Mouse (Mus musculus) G1E (cell line): ENCODE results near the gene Igfbpl1.

Experiments
- CTCF ChIP-seq: IDR thresholded peaks from 2 replicates; pipeline ENCODE4 v1.5.1; 2012; ENCODE audit warnings: low read depth, low read length, inconsistent platforms, mixed read lengths
- GATA2 ChIP-seq: IDR thresholded peaks from 2 replicates; pipeline ENCODE4 v1.6.1; 2012; ENCODE audit warnings: low read depth, low read length, inconsistent platforms, borderline replicate concordance
- POLR2AphosphoS5 ChIP-seq: IDR thresholded peaks from 2 replicates; pipeline ENCODE4 v1.6.1; 2012; ENCODE audit warnings: low read depth, low read length, inconsistent platforms; ENCODE audit not compliant: insufficient replicate concordance

DNA sequence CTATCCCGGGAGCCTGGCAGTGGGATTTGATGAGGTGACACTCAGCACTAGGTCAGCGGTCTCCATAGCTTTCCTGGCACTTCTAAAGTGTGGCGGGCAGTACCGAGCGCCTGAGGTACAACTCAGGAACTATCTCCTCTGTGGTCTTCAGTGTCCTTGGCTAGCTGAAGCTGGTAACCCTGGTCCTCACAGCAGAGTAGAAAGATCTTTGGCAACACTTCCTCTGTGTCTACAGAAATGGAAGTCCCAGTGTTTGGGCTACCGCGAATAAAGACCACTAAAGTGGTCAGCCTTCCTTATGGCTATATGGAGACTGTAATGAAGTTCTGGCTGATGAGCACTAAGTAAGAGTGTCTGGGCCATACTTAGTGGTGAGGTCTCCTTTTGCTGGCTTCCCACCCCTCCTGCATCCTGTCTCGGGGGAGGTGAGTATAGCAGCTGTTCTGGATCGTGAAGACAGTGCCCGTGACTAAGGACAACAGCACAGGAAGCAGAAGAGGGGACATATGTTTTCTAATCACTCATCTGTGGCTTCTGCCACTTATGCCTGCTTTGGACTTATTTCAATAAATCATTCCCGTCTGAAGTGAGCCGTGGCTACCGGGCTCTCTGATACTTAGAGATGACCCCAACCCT, 38.2 kb downstream of the Igfbpl1 start:
- TF ChIP-seq CTCF (no peak), POLR2AphosphoS5 (no peak), GATA2 (no peak)
